Mouse (Mus musculus) hindbrain, embryonic 10.5 days (tissue): Measurements from ENCODE around the gene Zmiz2. TPM values are rescaled to one million over a fixed set of nuclear protein-coding genes. Genes with fewer than 3 reads are reported as not detected.

ENCODE experiments used
- DNase-seq: peaks from one replicate; pipeline ENCODE4 v3.0.0-alpha.2; 2017; ENCODE audit warnings: low spot score
- H3K27ac ChIP-seq: fragments of 300-500 bp; sonication (generic); 2 replicates; pipeline ENCODE4 v1.5.1; 2016; ENCODE audit warnings: mild to moderate bottlenecking, moderate library complexity
- H3K27me3 ChIP-seq: fragments of 300-500 bp; sonication (generic); 2 replicates; pipeline ENCODE4 v1.6.1; 2016; ENCODE audit warnings: mild to moderate bottlenecking; ENCODE audit not compliant: poor library complexity, insufficient read depth, severe bottlenecking
- H3K36me3 ChIP-seq: fragments of 300-500 bp; sonication (generic); 2 replicates; pipeline ENCODE4 v1.6.1; 2016; ENCODE audit warnings: mild to moderate bottlenecking, moderate library complexity
- H3K4me1 ChIP-seq: fragments of 300-500 bp; sonication (generic); replicated peaks from 2 replicates; pipeline ENCODE4 v1.6.1; 2016; ENCODE audit warnings: mild to moderate bottlenecking
- H3K4me3 ChIP-seq: fragments of 300-500 bp; sonication (generic); 2 replicates; pipeline ENCODE4 v1.5.1; 2016; ENCODE audit warnings: mild to moderate bottlenecking, moderate library complexity
- H3K9me3 ChIP-seq: fragments of 300-500 bp; sonication (generic); 2 replicates; pipeline ENCODE4 v1.6.1; 2016; ENCODE audit warnings: mild to moderate bottlenecking, moderate library complexity
- WGBS: fragments of 180-500 bp; shearing (Covaris S2); methylation state at CpG from one replicate; pipeline ENCODE4 v1.1.7; 2016; 5-methylcytosine and 5-hydroxymethylcytosine counted together
- polyA plus RNA-seq: library from polyadenylated mRNA; unstranded; fragments of >200 nt; fragmentation: Nextera tagmentation; extraction: Ambion mirVana; gene quantifications from 2 replicates; pipeline ENCODE4 v1.2.1, GENCODE M21; 2016

The Zmiz2 gene
- polyA plus RNA-seq, 1 experiment from 2014 or later = 19.0 TPM

GRCm38 (mm10) chr11:6372784-6373183 lies 16.1 kb upstream of the Zmiz2 start:
- 95% methylated on average over 9 of the region's 9 CpGs for WGBS
- H3K4me1 ChIP-seq = no peaks in the 10 kb centered on the region
- H3K4me3 ChIP-seq = no peak overlapping the region
- DNase-seq = no peak
- no peaks in the 10 kb centered on the region for H3K9me3 ChIP-seq
- H3K27me3 ChIP-seq = no peaks in the 10 kb centered on the region
- H3K27ac ChIP-seq = no peak overlapping the region
- no peaks in the 10 kb centered on the region for H3K36me3 ChIP-seq

- 92% methylated on average over 6 of the region's 6 CpGs for WGBS
- no peaks in the 10 kb centered on the region for H3K4me1 ChIP-seq
- no peaks in the 10 kb centered on the region for H3K27me3 ChIP-seq
- H3K4me3 ChIP-seq = no peak overlapping the region
- H3K9me3 ChIP-seq = no peaks in the 10 kb centered on the region
- no peak overlapping the region for H3K27ac ChIP-seq
- DNase-seq = no peak
- H3K36me3 ChIP-seq = no peaks in the 10 kb centered on the region
These were observed 8.0 kb upstream of the Zmiz2 start for GRCm38 (mm10) chr11:6380916-6381315.

- Histone ChIP-seq H3K4me3 (peak overlapping the region; percentile 96), H3K36me3 (peaks cover 27% of the 10 kb centered on the region), H3K27ac (peak overlapping the region; percentile 96), H3K4me1 (peaks cover 32% of the 10 kb centered on the region), H3K9me3 (no peaks in the 10 kb centered on the region), H3K27me3 (no peaks in the 10 kb centered on the region)
- 90% methylated on average over 6 of the region's 6 CpGs for WGBS
- DNase-seq = no peak
These were observed 648 bp upstream of the Zmiz2 start for GRCm38 (mm10) chr11:6388126-6388725.

GRCm38 (mm10) chr11:6389483-6389921 lies 628 bp downstream of the Zmiz2 start:
- H3K27me3 ChIP-seq = no peaks in the 10 kb centered on the region
- H3K4me3 ChIP-seq = peak overlapping the region; percentile 96
- DNase-seq = peak; percentile 49
- H3K4me1 ChIP-seq = peaks cover 39% of the 10 kb centered on the region
- no peaks in the 10 kb centered on the region for H3K9me3 ChIP-seq
- peak overlapping the region; percentile 96 for H3K27ac ChIP-seq
- peaks cover 37% of the 10 kb centered on the region for H3K36me3 ChIP-seq
- WGBS = 2% methylated on average over 42 of the region's 43 CpGs

GRCm38 (mm10) chr11:6390376-6391053 lies 1.6 kb downstream of the Zmiz2 start:
- H3K9me3 ChIP-seq = no peaks in the 10 kb centered on the region
- no peak for DNase-seq
- peaks cover 49% of the 10 kb centered on the region for H3K4me1 ChIP-seq
- H3K4me3 ChIP-seq = peak overlapping the region; percentile 96
- H3K36me3 ChIP-seq = peaks cover 47% of the 10 kb centered on the region
- H3K27me3 ChIP-seq = no peaks in the 10 kb centered on the region
- WGBS = 87% methylated on average over 8 of the region's 8 CpGs
- H3K27ac ChIP-seq = peak overlapping the region; percentile 96; the same call in 1 of the 2 replicates

- H3K4me1 ChIP-seq = peaks cover 52% of the 10 kb centered on the region
- no peak overlapping the region; the same call in 1 of the 2 replicates for H3K4me3 ChIP-seq
- no peaks in the 10 kb centered on the region for H3K27me3 ChIP-seq
- H3K27ac ChIP-seq = no peak overlapping the region
- 92% methylated on average over 8 of the region's 8 CpGs for WGBS
- H3K36me3 ChIP-seq = peaks cover 59% of the 10 kb centered on the region
- no peak for DNase-seq
- H3K9me3 ChIP-seq = no peaks in the 10 kb centered on the region
These were observed 2.8 kb downstream of the Zmiz2 start for GRCm38 (mm10) chr11:6391516-6392276.

- no peak overlapping the region for H3K4me3 ChIP-seq
- 91% methylated on average over 6 of the region's 6 CpGs for whole genome bisulfite sequencing
- peaks cover 71% of the 10 kb centered on the region for H3K36me3 ChIP-seq
- H3K27me3 ChIP-seq = no peaks in the 10 kb centered on the region
- DNase-seq = no peak
- H3K9me3 ChIP-seq = no peaks in the 10 kb centered on the region
- no peak overlapping the region for H3K27ac ChIP-seq
- H3K4me1 ChIP-seq = peaks cover 52% of the 10 kb centered on the region
These were observed 4.0 kb downstream of the Zmiz2 start for GRCm38 (mm10) chr11:6392857-6393256.

- no peak overlapping the region for H3K27ac ChIP-seq
- no peaks in the 10 kb centered on the region for H3K9me3 ChIP-seq
- DNase-seq = no peak
- peaks cover 81% of the 10 kb centered on the region for H3K36me3 ChIP-seq
- H3K4me3 ChIP-seq = no peak overlapping the region
- H3K27me3 ChIP-seq = no peaks in the 10 kb centered on the region
- peaks cover 48% of the 10 kb centered on the region for H3K4me1 ChIP-seq
- WGBS = 84% methylated on average over 1 of the region's 1 CpGs
These were observed 5.0 kb downstream of the Zmiz2 start for GRCm38 (mm10) chr11:6393866-6394265.

- peaks cover 95% of the 10 kb centered on the region for H3K36me3 ChIP-seq
- H3K27me3 ChIP-seq = no peaks in the 10 kb centered on the region
- H3K27ac ChIP-seq = peak overlapping the region; percentile 64
- WGBS = 82% methylated on average over 5 of the region's 5 CpGs
- H3K4me1 ChIP-seq = peaks cover 35% of the 10 kb centered on the region
- no peaks in the 10 kb centered on the region for H3K9me3 ChIP-seq
- no peak for DNase-seq
- H3K4me3 ChIP-seq = no peak overlapping the region
These were observed 6.7 kb downstream of the Zmiz2 start for GRCm38 (mm10) chr11:6395565-6395964.

- Histone ChIP-seq H3K4me1 (peaks cover 20% of the 10 kb centered on the region), H3K4me3 (no peak overlapping the region), H3K27me3 (no peaks in the 10 kb centered on the region), H3K36me3 (peaks cover 96% of the 10 kb centered on the region), H3K27ac (no peak overlapping the region), H3K9me3 (no peaks in the 10 kb centered on the region)
- DNase-seq = no peak
- WGBS = 97% methylated on average over 10 of the region's 10 CpGs
These were observed 9.3 kb downstream of the Zmiz2 start for GRCm38 (mm10) chr11:6398141-6398540.

GRCm38 (mm10) chr11:6402515-6403510 lies 13.9 kb downstream of the Zmiz2 start:
- H3K4me3 ChIP-seq = no peak overlapping the region

GRCm38 (mm10) chr11:6403830-6404405 lies 15.0 kb downstream of the Zmiz2 start:
- 93% methylated on average over 5 of the region's 5 CpGs for WGBS
- peaks cover 79% of the 10 kb centered on the region for H3K36me3 ChIP-seq
- H3K9me3 ChIP-seq = no peaks in the 10 kb centered on the region
- no peak overlapping the region for H3K4me3 ChIP-seq
- no peak for DNase-seq
- no peak overlapping the region for H3K27ac ChIP-seq
- H3K27me3 ChIP-seq = no peaks in the 10 kb centered on the region
- peaks cover 24% of the 10 kb centered on the region for H3K4me1 ChIP-seq

More at GRCm38 (mm10) chr11:6402515-6403510, 13.9 kb downstream of the Zmiz2 start:
- Histone ChIP-seq H3K4me1 (peaks cover 24% of the 10 kb centered on the region), H3K9me3 (no peaks in the 10 kb centered on the region), H3K27ac (no peak overlapping the region), H3K36me3 (peaks cover 90% of the 10 kb centered on the region), H3K27me3 (no peaks in the 10 kb centered on the region)
- peak; percentile 55 for DNase-seq
- WGBS = 87% methylated on average over 19 of the region's 19 CpGs
